Mouse (Mus musculus) mouse trophoblast stem cell (cell line): ENCODE measurements around the gene Ap3m1.
"Not testable (repeated sequence)": the region's sequence is repeated elsewhere in the genome, so short reads cannot be mapped to it uniquely, and the experiment has no call there.

ENCODE experiments used
- in situ Hi-C, 2 experiments: fragments of 300-500 bp; cut with MseI, MboI; formaldehyde crosslinking; loops; 2 replicates in 1 of 2; 3 replicates in 1 of 2; pipeline ENCODE4 v1.15.1; 2025

Ap3m1 gene

GRCm38 (mm10) chr14:21052112-21052780 lies at the start of gene Ap3m1, which contains the start of gene Adk:
Gene Ap3m1 (minus strand): TSS chr14:21052508.
Gene Adk (plus strand): TSS chr14:21052574.
- in situ Hi-C loops, result no loop called here

GRCm38 (mm10) chr14:21101562-21101961 lies 49.3 kb upstream of the Ap3m1 start:
- in situ Hi-C loops, result no loop called here

- in situ Hi-C loops, result no loop called here
Measured at GRCm38 (mm10) chr14:21100876-21101275, 48.6 kb upstream of the Ap3m1 start.

- in situ Hi-C loops, result no loop called here
Measured at GRCm38 (mm10) chr14:21099371-21099770, 47.1 kb upstream of the Ap3m1 start.

- in situ Hi-C loops, result no loop called here
Measured at GRCm38 (mm10) chr14:21096689-21097088, 44.4 kb upstream of the Ap3m1 start.

- in situ Hi-C loops, result no loop called here
Measured at GRCm38 (mm10) chr14:21096279-21096678, 44.0 kb upstream of the Ap3m1 start.

GRCm38 (mm10) chr14:21094161-21094560 lies 41.9 kb upstream of the Ap3m1 start:
- in situ Hi-C loops, result not testable (repeated sequence)

GRCm38 (mm10) chr14:21090930-21091486 lies 38.7 kb upstream of the Ap3m1 start:
- in situ Hi-C loops, result no loop called here

- in situ Hi-C loops, result no loop called here
Measured at GRCm38 (mm10) chr14:21090400-21090799, 38.1 kb upstream of the Ap3m1 start.

- in situ Hi-C loops, result no loop called here
Measured at GRCm38 (mm10) chr14:21088731-21089130, 36.4 kb upstream of the Ap3m1 start.

- in situ Hi-C loops, result no loop called here
Measured at GRCm38 (mm10) chr14:21087390-21088060, 35.2 kb upstream of the Ap3m1 start.

GRCm38 (mm10) chr14:21086827-21087351 lies 34.6 kb upstream of the Ap3m1 start:
- in situ Hi-C loops, result no loop called here

GRCm38 (mm10) chr14:21086106-21086505 lies 33.8 kb upstream of the Ap3m1 start:
- in situ Hi-C loops, result no loop called here

- in situ Hi-C loops, result no loop called here
Measured at GRCm38 (mm10) chr14:21085666-21086065, 33.4 kb upstream of the Ap3m1 start.

- in situ Hi-C loops, result no loop called here
Measured at GRCm38 (mm10) chr14:21082823-21083222, 30.5 kb upstream of the Ap3m1 start.

GRCm38 (mm10) chr14:21078511-21078910 lies 26.2 kb upstream of the Ap3m1 start:
- in situ Hi-C loops, result no loop called here

- in situ Hi-C loops, result no loop called here
Measured at GRCm38 (mm10) chr14:21077939-21078338, 25.6 kb upstream of the Ap3m1 start.

GRCm38 (mm10) chr14:21076501-21077194 lies 24.3 kb upstream of the Ap3m1 start:
- in situ Hi-C loops, result no loop called here

- in situ Hi-C loops, result no loop called here
Measured at GRCm38 (mm10) chr14:21075751-21076500, 23.6 kb upstream of the Ap3m1 start.

GRCm38 (mm10) chr14:21074398-21075320 lies 22.4 kb upstream of the Ap3m1 start:
- in situ Hi-C loops, result no loop called here
